Mouse (Mus musculus) limb, embryonic 14.5 days (tissue): Measurements from ENCODE around the gene Caly. TPM values are rescaled to one million over a fixed set of nuclear protein-coding genes. Genes with fewer than 3 reads are reported as not detected.
A peak's percentile ranks its signal among the peaks of the same experiment; 100 is the strongest.

Source experiments
- ATAC-seq: fragments of 200-750 bp; cut with Nextera tagmentation; 2 replicates; pipeline ENCODE4 v1.8.0; 2017; ENCODE audit warnings: low read depth, moderate number of reproducible peaks, moderate TSS enrichment; ENCODE audit not compliant: low FRiP score
- DNase-seq: peaks from one replicate; pipeline ENCODE4 v3.0.0-alpha.2; 2015; ENCODE audit warnings: low spot score
- H3K27ac ChIP-seq: fragments of 300-500 bp; sonication (generic); replicated peaks from 2 replicates; pipeline ENCODE4 v1.5.1; 2014; ENCODE audit warnings: low read depth, mild to moderate bottlenecking, low read length, moderate library complexity, mixed read lengths
- H3K27me3 ChIP-seq: fragments of 300-500 bp; sonication (generic); 2 replicates; pipeline ENCODE4 v1.6.1; 2014; ENCODE audit warnings: low read length, mixed read lengths; ENCODE audit not compliant: control insufficient read depth, insufficient read depth
- H3K36me3 ChIP-seq: fragments of 300-500 bp; sonication (generic); 2 replicates; pipeline ENCODE4 v1.6.1; 2014; ENCODE audit warnings: mild to moderate bottlenecking, low read length, moderate library complexity, mixed read lengths; ENCODE audit not compliant: control insufficient read depth, insufficient read depth
- H3K4me1 ChIP-seq: fragments of 300-500 bp; sonication (generic); 2 replicates; pipeline ENCODE4 v1.6.1; 2014; ENCODE audit warnings: antibody characterized with exemption, low read length, mixed read lengths; ENCODE audit not compliant: control insufficient read depth, insufficient read depth
- H3K4me2 ChIP-seq: fragments of 300-500 bp; sonication (generic); replicated peaks from 2 replicates; pipeline ENCODE4 v1.6.1; 2014; ENCODE audit warnings: low read depth, mild to moderate bottlenecking, low read length, moderate library complexity; ENCODE audit not compliant: severe bottlenecking
- H3K4me3 ChIP-seq: fragments of 300-500 bp; sonication (generic); replicated peaks from 2 replicates; pipeline ENCODE4 v1.5.1; 2014; ENCODE audit warnings: low read length
- H3K9ac ChIP-seq: fragments of 300-500 bp; sonication (generic); 2 replicates; pipeline ENCODE4 v1.6.1; 2014; ENCODE audit warnings: mild to moderate bottlenecking, low read depth, low read length, moderate library complexity; ENCODE audit not compliant: severe bottlenecking
- H3K9me3 ChIP-seq: fragments of 300-500 bp; sonication (generic); 2 replicates; pipeline ENCODE4 v1.6.1; 2016; ENCODE audit warnings: low read length; ENCODE audit not compliant: control insufficient read depth
- POLR2A ChIP-seq: fragments of 200-500 bp; IDR thresholded peaks from 2 replicates; pipeline ENCODE4 v1.8.0; 2012; ENCODE audit warnings: inconsistent platforms, mild to moderate bottlenecking, moderate library complexity, borderline replicate concordance; ENCODE audit not compliant: insufficient read depth, insufficient read length; ENCODE audit errors: extremely low read depth
- WGBS: fragments of 180-500 bp; shearing (Covaris S2); extraction: QIAGEN DNeasy Blood & Tissue Kit; methylation state at CpG from one replicate; pipeline ENCODE4 v1.1.7; 2014; 5-methylcytosine and 5-hydroxymethylcytosine counted together
- polyA plus RNA-seq, 2 experiments: library from polyadenylated mRNA; depleted of rRNA in 1 of 2; stranded (reverse) in 1 of 2; unstranded in 1 of 2; fragments of >200 nt; fragmentation: Nextera tagmentation in 1 of 2; extraction: Ambion mirVana in 1 of 2; gene quantifications; 2 replicates each; pipeline versions ENCODE4 v1.2.1 to v1.2.3; 2012 to 2014

The Caly gene
- polyA plus RNA-seq, 2 experiments, result 0.65 to 0.77 TPM

DNA sequence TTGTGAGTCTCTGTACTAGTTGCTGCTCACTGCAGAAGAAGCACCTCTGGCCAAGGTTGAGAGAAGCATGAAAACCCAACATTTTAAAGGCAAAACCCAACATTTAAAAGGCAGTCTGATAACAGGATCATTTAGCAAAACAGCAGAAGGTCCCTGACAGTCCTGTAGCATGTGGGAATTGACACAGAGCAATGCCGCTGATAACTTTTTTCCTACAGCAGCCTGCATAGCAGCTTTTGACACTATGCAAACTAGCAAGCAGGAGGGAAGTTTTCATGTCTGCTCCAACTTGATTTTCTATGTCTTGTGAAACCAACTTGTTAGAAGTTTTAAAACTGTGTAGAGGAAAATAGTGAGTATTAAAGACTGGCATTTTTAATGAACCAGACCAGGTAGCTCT, 42.0 kb upstream of the Caly start:
- Histone ChIP-seq H3K36me3 (0 out of 2 replicates have a peak, but pooled peaks cover under 1% of the 10 kb centered on the region), H3K9me3 (no peaks in the 10 kb centered on the region), H3K4me3 (no peak overlapping the region), H3K4me1 (peaks cover 5% of the 10 kb centered on the region; the same call in 1 of the 2 replicates), H3K27ac (no peak overlapping the region), H3K4me2 (no peak overlapping the region), H3K9ac (no peak overlapping the region), H3K27me3 (no peaks in the 10 kb centered on the region)
- no peak for TF ChIP-seq POLR2A
- DNase-seq (no peak), ATAC-seq (no peak)
- WGBS, result 100% methylated on average over 1 of the region's 1 CpGs

GRCm38 (mm10) chr7:140122765-140123164, 40.4 kb upstream of the Caly start:
- no peak for TF ChIP-seq POLR2A
- H3K9me3 ChIP-seq, result no peaks in the 10 kb centered on the region
- H3K27me3 ChIP-seq, result no peaks in the 10 kb centered on the region
- 31% methylated on average over 4 of the region's 4 CpGs for WGBS
- peaks cover 5% of the 10 kb centered on the region; the same call in 1 of the 2 replicates for H3K4me1 ChIP-seq
- H3K4me3 ChIP-seq, result no peak overlapping the region
- ATAC-seq, result no peak
- no peak for DNase-seq
- H3K36me3 ChIP-seq, result no peaks in the 10 kb centered on the region
- H3K9ac ChIP-seq, result no peak overlapping the region
- H3K4me2 ChIP-seq, result no peak overlapping the region
- H3K27ac ChIP-seq, result no peak overlapping the region

DNA sequence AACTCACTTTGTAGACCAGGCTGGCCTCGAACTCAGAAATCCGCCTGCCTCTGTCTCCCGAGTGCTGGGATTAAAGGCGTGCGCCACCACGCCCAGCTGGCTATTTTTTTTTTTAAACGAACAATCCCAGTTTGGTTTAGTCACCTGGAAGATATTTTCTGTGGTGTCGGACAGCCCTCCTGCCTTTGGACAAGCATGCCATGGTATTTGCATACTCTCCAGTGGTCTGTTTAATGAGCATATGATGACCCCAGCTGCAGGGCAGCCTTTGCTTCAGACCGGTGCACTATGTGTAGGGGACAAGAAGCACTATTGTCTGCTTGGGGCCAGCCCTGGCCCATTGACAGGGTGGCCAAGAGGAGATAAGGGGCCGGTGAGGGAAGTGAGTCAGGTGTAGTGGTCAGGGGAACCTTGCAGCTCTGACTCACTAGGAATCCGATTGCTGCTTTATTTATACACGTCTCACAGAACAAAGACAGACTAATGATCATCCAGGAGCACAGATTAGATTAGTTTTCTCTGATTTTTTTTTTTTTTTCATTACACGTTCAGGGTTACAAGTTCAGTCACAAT, 39.1 kb upstream of the Caly start:
- WGBS, result 76% methylated on average over 13 of the region's 13 CpGs
- Histone ChIP-seq H3K27me3 (no peaks in the 10 kb centered on the region), H3K9ac (no peak overlapping the region), H3K4me1 (peaks cover 5% of the 10 kb centered on the region; the same call in 1 of the 2 replicates), H3K9me3 (no peaks in the 10 kb centered on the region), H3K4me3 (no peak overlapping the region), H3K4me2 (no peak overlapping the region), H3K27ac (no peak overlapping the region), H3K36me3 (no peaks in the 10 kb centered on the region)
- ATAC-seq, result no peak
- no peak for DNase-seq
- TF ChIP-seq POLR2A, result no peak

DNA sequence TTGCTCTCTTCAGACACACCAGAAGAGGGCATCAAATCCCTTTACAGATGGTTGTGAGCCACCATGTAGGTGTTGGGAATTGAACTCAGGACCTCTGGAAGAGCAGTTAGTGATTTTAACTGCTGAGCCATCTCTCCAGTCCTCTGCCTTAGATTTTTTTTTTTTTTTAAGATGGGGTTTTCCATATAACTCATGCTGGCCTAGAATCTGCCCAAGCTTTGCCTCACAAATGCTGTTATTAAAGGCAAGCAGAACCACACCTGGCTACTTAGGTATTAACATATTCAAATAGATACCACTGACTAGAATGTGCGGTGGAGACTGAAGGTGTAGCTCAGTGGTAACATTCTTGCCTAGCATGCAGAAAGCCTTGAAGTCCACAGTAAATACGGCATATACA, 38.1 kb upstream of the Caly start:
- H3K27me3 ChIP-seq, result no peaks in the 10 kb centered on the region
- no peaks in the 10 kb centered on the region for H3K9me3 ChIP-seq
- ATAC-seq, result no peak
- TF ChIP-seq POLR2A, result no peak
- H3K9ac ChIP-seq, result no peak overlapping the region
- WGBS, result 86% methylated on average over 2 of the region's 2 CpGs
- H3K4me2 ChIP-seq, result no peak overlapping the region
- H3K36me3 ChIP-seq, result no peaks in the 10 kb centered on the region
- no peak overlapping the region for H3K27ac ChIP-seq
- H3K4me3 ChIP-seq, result no peak overlapping the region
- 0 out of 2 replicates have a peak, but pooled peaks cover 2% of the 10 kb centered on the region for H3K4me1 ChIP-seq
- no peak for DNase-seq

- peak within 1 kb of the TSS; percentile 80 for H3K4me3 ChIP-seq
- H3K4me1 ChIP-seq, result no peaks in the 10 kb centered on the region
- H3K4me2 ChIP-seq, result peak within 1 kb of the TSS; percentile 93
- H3K9ac ChIP-seq, result peak within 1 kb of the TSS; percentile 81
- 4% methylated on average over 27 of the region's 28 CpGs for WGBS
- DNase-seq, result peak; percentile 83
- no peaks in the 10 kb centered on the region for H3K9me3 ChIP-seq
- TF ChIP-seq POLR2A, result peak; percentile 87; the same call in 1 of the 2 replicates
- no peaks in the 10 kb centered on the region for H3K27me3 ChIP-seq
- ATAC-seq, result peak; percentile 94
- H3K27ac ChIP-seq, result peak within 1 kb of the TSS; percentile 84
- peaks cover 14% of the 10 kb centered on the region for H3K36me3 ChIP-seq
Measured at GRCm38 (mm10) chr7:140116329-140117054, 34.1 kb upstream of the Caly start, which contains the start of gene Echs1. TSS of gene Echs1 (minus strand) at chr7:140116476.
